Mouse (Mus musculus) adrenal gland (tissue): ENCODE results near the gene Ppox.

Source experiments
- intact Hi-C: fragments of 180-260 bp; cut with DNase I; formaldehyde crosslinking; loops from one replicate; pipeline ENCODE4 v1.15.1; 2025

Ppox gene

GRCm38 (mm10) chr1:171286517-171286916 lies 5.5 kb upstream of the Ppox start:
- intact Hi-C loops, result no loop called here

GRCm38 (mm10) chr1:171285096-171285892 lies 4.3 kb upstream of the Ppox start:
- intact Hi-C loops, result no loop called here

GRCm38 (mm10) chr1:171284491-171284890 lies 3.5 kb upstream of the Ppox start:
- intact Hi-C loops, result no loop called here

- intact Hi-C loops, result no loop called here
Measured at GRCm38 (mm10) chr1:171283188-171284160, 2.5 kb upstream of the Ppox start.

GRCm38 (mm10) chr1:171282086-171282805 lies 1.3 kb upstream of the Ppox start:
- intact Hi-C loops, result no loop called here

- intact Hi-C loops, result no loop called here
Measured at GRCm38 (mm10) chr1:171281528-171281923, 540 bp upstream of the Ppox start.

GRCm38 (mm10) chr1:171280250-171280915 lies 603 bp downstream of the Ppox start:
- intact Hi-C loops, result no loop called here

GRCm38 (mm10) chr1:171279721-171280120 lies 1.3 kb downstream of the Ppox start:
- intact Hi-C loops, result no loop called here

- intact Hi-C loops, result no loop called here
Measured at GRCm38 (mm10) chr1:171279012-171279705, 1.8 kb downstream of the Ppox start.

- intact Hi-C loops, result no loop called here
Measured at GRCm38 (mm10) chr1:171278436-171278835, 2.5 kb downstream of the Ppox start.

GRCm38 (mm10) chr1:171277736-171278135 lies 3.2 kb downstream of the Ppox start:
- intact Hi-C loops, result no loop called here

- intact Hi-C loops, result no loop called here
Measured at GRCm38 (mm10) chr1:171276110-171276748, 4.8 kb downstream of the Ppox start.

- intact Hi-C loops, result no loop called here
Measured at GRCm38 (mm10) chr1:171275144-171275734, 5.7 kb downstream of the Ppox start.

GRCm38 (mm10) chr1:171274171-171274570 lies 6.8 kb downstream of the Ppox start:
- intact Hi-C loops, result no loop called here

GRCm38 (mm10) chr1:171272086-171272485 lies 8.9 kb downstream of the Ppox start:
- intact Hi-C loops, result no loop called here

- intact Hi-C loops, result no loop called here
Measured at GRCm38 (mm10) chr1:171271622-171272021, 9.4 kb downstream of the Ppox start.

- intact Hi-C loops, result no loop called here
Measured at GRCm38 (mm10) chr1:171271196-171271595, 9.8 kb downstream of the Ppox start.

- intact Hi-C loops, result no loop called here
Measured at GRCm38 (mm10) chr1:171270573-171270900, 10.4 kb downstream of the Ppox start.

- intact Hi-C loops, result no loop called here
Measured at GRCm38 (mm10) chr1:171269848-171270572, 11.0 kb downstream of the Ppox start, which contains the start of gene B4galt3. B4galt3 (plus strand) TSS chr1:171270328.
